Mouse (Mus musculus) skeletal muscle tissue, adult 2 months (tissue): ENCODE data around the gene Gm17428.
"Not testable (repeated sequence)": the region's sequence is repeated elsewhere in the genome, so short reads cannot be mapped to it uniquely, and the experiment has no call there.

ENCODE experiments used
- DNase-seq: peaks from one replicate; pipeline ENCODE4 v3.0.0-alpha.2; 2012; ENCODE audit warnings: low read depth, low spot score

Gene Gm17428

GRCm38 (mm10) chr14:54951587-54951986 lies 25.1 kb upstream of the Gm17428 start:
- no peak for DNase-seq

GRCm38 (mm10) chr14:54953664-54954206 lies 23.0 kb upstream of the Gm17428 start:
- DNase-seq = no peak

DNA sequence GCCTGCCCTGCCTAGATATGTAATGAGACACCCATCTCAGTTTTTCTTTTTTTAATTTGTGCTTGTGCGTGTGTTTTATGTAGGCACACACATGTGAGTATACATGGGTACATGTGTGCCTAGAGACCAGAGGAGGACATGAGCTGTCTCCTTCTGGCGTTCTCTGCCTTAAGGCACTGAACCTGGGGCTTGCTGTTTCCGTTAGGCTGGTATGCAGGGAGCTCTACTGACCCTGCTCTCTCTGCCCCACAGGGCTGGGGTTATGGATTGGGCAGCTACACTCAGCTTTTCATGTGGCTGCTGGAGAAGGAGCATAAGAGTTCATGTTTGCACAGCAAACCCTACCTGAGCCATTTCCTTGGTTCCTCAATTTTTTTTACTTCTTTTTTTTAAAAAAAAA lies 22.3 kb upstream of the Gm17428 start:
- DNase-seq = no peak

- DNase-seq = no peak
These were observed 21.3 kb upstream of the Gm17428 start for GRCm38 (mm10) chr14:54955481-54955880.

DNA sequence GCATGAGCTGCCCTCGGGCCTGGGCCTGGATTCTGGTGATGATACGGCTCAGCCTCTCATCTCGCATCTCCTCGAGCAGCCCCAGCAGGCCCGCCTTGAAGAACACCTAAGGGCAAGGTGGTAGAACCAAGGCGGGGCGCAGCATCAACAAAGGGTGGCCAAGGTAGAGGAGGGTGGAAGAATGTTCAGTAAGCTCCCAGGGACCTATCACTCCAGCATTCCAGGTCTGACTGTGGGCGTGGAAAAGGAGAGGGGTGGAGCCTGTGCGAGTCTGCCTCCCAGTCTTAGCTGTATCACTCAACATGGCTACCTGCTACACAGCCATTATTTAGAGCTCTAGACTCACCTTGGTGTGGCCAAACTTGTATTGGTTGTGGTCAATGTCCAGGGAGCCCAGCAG lies 20.2 kb upstream of the Gm17428 start:
- no peak for DNase-seq

DNA sequence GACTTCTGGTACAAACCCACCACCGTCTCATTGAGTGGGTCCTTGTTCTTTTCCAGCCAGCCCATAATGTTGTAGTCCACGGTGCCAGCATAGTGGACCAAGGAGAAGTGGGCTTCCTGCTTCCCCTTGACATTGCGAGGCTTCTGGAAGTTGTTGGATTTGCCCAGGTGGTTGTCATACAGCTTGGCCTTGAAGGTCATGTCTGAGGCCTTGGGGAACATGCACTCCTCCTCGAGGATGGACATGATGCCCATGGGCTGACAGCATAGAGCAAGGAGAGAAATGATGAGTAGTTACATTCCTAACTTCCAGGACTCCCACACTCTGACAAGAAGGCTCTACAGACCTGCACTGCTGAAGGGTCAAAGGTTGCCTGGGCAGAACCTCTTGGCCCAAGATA lies 18.2 kb upstream of the Gm17428 start:
- no peak for DNase-seq

DNA sequence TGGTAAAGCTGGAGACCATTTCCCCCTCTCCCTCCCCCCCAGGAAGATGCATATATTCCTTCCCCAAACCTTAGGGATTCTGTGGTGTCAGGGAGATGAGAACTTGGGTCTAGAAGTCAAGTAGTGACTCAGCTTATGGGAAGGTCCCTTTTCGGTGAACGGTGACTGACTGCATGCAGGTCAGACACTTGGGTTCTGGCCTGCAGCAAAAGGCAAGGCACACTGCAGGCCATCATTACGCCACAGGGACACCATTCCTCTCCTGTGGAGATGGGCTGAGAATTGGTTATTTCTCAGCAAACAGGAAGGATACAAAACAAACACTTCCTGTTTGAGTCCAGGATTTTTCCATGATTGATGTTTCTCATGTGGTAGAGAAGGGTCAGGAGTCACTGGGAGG lies 17.5 kb upstream of the Gm17428 start:
- DNase-seq = no peak

- not testable (repeated sequence) for DNase-seq
These were observed 16.7 kb upstream of the Gm17428 start for GRCm38 (mm10) chr14:54959853-54960613.

GRCm38 (mm10) chr14:54960769-54961168 lies 16.0 kb upstream of the Gm17428 start:
- no peak for DNase-seq

DNA sequence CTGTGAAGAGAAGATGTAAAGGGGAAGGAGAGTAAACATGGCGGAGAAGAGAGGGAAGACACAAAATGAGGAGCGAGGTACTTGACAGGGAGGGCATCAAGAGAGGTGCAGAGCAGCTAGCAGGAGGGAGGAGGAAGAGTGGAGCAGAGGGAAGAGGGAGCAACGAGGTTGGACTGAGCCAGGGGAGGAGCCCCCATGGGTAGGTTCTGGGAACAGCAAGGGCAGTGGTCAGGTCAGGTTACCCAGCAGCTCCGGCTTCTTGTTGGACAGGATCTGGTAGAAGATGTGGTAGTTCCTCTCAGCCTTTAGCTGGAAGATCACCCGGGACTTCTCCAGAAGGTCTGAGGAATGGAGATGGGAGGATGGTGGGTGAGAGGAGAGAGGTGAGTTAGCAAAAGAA lies 15.2 kb upstream of the Gm17428 start:
- no peak for DNase-seq

DNA sequence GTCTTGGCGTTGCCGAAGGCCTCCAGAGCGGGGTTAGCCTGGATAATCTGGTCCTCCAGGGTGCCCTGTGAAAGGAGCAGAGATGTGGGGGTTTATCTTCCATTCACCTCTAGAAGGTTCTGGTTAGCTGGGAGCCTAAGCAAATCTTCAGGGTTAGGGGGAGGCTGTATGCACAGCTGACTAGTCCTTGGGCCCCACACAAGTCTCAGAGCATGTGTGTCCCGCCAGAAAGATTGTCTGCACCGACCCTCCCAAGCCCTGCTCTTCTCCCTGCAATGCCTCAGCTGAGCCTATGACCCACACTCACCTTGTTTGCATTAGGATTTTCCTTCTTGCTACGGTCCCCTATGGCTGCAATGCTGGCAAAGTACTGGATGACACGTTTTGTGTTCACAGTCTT lies 14.0 kb upstream of the Gm17428 start:
- DNase-seq = no peak

- DNase-seq = no peak
These were observed 13.0 kb upstream of the Gm17428 start for GRCm38 (mm10) chr14:54963727-54964126.

- no peak for DNase-seq
These were observed 11.7 kb upstream of the Gm17428 start for GRCm38 (mm10) chr14:54965044-54965443.

DNA sequence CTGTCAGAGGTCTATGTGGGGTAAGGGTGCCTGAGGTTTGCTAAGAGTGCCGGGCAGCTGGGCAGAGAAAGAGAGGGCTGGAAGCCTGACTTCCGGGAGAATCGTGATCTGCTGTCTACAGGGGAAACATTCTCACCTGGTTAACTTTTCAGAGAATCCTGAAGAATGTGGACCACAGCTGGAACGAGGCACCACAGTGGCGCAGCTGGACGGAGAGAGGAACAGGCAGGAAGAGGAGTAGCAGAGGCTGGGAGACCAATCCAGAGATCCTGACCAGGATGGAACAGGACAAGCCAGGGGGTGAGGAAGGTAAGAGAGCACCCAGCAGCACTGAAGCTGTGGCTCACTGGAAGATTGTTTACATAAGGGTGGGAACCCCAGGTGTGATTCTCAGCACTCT lies 11.1 kb upstream of the Gm17428 start:
- no peak for DNase-seq

DNA sequence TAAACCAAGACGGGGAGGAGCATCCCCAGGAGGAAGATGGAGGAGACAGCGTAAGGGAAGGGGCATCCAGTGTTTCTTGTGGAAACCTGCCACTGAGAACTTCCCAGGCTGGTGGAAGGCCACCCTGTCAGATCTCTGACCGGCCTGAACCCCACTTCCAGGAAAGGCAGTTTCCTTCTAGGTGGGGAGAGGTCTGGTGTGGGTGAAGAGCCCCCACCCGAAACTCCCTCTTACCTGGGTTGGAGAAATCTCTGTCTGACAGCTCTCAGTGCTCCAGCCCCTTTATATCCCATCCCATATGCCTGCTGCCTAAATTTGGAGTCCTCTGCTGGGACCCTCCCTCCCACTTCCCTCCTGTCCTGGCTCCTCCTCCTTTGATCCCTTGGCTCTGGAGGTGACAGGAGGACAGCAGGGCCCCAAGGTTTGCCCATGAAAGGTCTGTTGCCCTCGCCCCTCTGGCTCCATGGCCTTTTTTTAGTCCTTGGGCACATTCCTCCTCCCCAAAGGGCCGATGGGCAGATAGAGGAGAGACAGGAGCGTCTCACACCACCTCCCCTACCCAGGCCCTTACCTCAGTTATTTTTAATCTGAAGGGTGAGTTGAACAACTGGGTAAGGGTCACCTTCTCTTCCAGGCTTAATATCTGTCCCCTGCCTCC lies 10.3 kb upstream of the Gm17428 start, which contains the start of gene Myh6:
Gene Myh6 (minus strand): TSS at position 608 of the 658 bp plus-strand sequence.
- no peak for DNase-seq

DNA sequence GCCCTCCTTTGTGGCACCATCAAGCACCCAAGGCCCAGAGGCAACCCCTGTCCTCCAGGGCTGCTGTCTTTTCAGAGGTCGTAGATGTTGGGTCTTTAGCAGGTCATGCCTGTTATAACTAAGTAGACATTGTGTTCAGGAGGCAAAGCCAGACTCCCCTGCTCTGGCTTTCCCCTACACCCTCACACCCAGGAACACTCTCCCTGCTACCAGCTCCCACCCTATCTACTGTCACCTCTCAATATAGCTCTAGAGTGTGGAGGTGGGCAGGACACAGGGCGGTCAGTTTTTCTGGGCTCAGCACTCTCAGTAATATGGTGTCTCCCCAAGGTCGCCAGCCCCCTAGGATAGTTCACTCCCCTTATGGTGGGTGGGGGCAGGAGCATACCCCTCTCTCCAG lies 8.9 kb upstream of the Gm17428 start:
- DNase-seq = no peak

- DNase-seq = no peak
These were observed 8.4 kb upstream of the Gm17428 start for GRCm38 (mm10) chr14:54968344-54968743.

DNA sequence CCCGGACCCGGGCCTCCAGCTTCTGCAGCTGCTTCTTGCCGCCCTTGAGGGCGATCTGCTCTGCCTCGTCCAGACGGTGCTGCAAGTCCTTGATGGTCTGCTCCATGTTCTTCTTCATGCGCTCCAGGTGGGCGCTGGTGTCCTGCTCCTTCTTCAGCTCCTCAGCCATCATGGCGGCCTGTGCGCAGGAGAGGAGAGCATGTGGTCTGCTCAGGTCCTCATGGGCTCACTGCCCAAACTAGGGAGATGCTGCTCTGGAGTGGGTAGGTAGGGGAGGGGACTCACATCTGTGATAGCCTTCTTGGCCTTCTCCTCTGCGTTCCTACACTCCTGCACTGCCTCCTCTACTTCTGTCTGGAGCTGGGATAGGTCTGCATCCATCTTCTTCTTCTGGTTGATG lies 3.9 kb upstream of the Gm17428 start:
- not testable (repeated sequence) for DNase-seq

DNA sequence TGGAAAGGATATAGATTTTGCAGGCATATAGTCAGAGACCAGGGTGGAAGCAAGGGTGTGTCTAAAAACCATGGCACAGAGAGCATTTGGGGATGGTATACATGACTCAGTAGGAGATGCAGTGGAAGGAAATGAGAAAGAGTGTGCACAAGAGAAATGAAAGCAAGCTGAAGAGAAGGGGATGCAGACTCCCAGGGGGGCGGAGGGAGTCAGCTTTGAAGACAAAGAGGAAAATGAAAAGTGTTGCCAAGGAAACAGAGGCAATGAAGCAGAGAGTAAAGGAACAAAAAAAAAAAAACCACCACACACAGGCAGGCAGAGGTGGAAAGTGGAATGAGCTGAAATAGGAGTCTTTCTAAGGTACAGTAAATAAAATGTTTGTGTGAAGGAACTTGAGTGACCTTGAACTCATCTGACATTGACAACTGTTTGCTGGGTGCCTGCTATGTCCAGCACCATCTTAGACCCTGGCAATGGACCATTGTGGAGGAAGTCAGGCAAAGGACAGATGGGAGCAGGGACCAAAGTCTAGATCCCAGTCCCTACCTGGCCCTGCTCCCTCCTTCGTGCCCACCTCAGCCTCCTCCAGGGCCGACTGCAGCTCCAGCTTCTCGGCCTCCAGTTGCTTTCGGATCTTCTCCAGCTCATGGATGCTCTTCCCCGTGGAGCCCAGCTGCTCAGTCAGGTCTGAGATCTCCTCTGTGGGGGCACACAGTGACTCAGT lies 2.5 kb upstream of the Gm17428 start:
- no peak for DNase-seq

- DNase-seq = no peak
These were observed 1.9 kb downstream of the Gm17428 start for GRCm38 (mm10) chr14:54978664-54979063.

DNA sequence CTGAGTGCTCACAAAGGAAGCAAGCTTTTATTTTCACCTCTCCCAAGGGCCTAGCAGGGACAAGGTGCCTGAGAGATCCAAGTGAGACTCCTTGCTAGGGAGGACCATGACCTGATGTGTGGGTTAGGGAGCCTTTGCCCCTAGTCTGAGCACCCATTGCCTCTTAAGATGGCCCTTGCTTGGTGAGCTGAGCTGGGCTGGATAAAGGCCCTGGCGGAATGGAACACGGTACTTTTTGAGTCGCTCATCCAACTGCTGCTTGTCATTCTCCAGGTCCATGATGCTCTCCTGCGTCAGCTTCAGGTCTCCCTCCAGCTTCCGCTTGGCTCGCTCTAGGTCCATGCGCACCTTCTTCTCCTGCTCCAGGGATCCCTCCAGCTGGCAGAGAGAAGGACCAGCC lies 5.2 kb downstream of the Gm17428 start:
- no peak for DNase-seq

GRCm38 (mm10) chr14:54988350-54988874 lies 11.7 kb downstream of the Gm17428 start:
- not testable (repeated sequence) for DNase-seq
